Mouse (Mus musculus): ENCODE measurements around the gene Cdk6.
"Not testable (repeated sequence)": the region's sequence is repeated elsewhere in the genome, so short reads cannot be mapped to it uniquely, and the experiment has no call there.

Gene Cdk6

GRCm38 (mm10) chr5:3509503-3509902, 168.2 kb downstream of the Cdk6 start:
- no peak for DNase-seq (ENCODE audit: extremely low spot score)

DNA sequence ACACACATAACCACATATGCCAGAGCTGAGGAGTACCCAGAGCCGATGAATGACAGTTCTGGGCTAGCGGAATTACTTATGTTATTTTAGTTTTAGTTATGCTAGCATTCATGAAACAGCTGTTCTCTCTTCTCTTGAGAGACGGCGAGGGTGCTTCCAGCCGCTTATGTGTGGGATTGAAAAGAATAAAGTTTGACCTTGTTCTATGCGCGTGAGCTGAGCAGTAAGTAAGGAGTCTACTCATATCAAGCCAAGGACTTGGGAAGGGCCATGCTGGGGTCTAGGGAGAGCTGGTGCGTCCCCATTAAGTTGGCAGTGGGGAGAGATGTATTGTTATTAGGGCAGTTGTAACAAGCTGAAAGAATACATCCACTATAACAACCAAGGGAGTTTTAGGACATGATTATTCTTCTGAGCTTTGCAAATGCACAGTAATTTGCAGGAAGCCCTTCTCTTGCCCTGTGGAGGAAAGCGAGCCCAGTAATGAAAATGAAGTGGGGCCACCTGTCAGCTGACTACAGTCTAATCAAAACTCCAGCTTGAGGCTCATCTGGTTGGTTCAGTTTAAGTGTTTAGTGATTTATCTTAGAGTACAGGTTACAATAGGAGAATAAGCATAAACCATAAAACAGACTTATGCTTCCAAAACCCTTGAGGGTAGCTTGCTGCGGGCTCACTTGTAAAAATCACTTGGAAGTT, 170.0 kb downstream of the Cdk6 start:
- no peak for DNase-seq (ENCODE audit: extremely low spot score)

- DNase-seq (ENCODE audit: extremely low spot score) = no peak
These were observed 171.3 kb downstream of the Cdk6 start for GRCm38 (mm10) chr5:3512584-3512983.

GRCm38 (mm10) chr5:3514901-3515311, 173.6 kb downstream of the Cdk6 start:
- DNase-seq (ENCODE audit: extremely low spot score) = no peak

DNA sequence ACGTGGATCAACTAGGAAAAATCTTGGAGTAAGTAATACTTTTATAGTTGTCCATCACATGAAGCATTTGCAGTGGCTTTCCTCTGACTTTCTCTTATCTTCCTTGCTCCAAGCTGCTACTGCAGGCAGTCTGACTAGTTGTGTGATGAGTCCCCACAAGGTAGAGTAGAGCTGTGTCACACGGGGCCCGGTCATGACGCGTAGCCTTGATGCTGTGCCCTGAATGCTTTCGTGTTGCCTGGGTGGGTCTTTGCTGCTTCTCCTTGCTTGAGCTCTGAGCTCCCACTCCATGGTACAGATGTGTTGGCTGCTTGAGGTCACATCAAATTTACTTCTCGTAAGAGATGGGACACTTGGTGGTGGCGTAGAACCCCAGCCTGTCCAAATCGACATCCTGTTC, 174.2 kb downstream of the Cdk6 start:
- no peak for DNase-seq (ENCODE audit: extremely low spot score)

GRCm38 (mm10) chr5:3516481-3517075, 175.3 kb downstream of the Cdk6 start:
- DNase-seq (ENCODE audit: extremely low spot score) = peak; percentile 8

GRCm38 (mm10) chr5:3520493-3521359, 179.4 kb downstream of the Cdk6 start:
- DNase-seq (ENCODE audit: extremely low spot score) = no peak

GRCm38 (mm10) chr5:3521741-3522140, 180.5 kb downstream of the Cdk6 start:
- no peak for DNase-seq (ENCODE audit: extremely low spot score)

GRCm38 (mm10) chr5:3522826-3523225, 181.5 kb downstream of the Cdk6 start:
- DNase-seq (ENCODE audit: extremely low spot score) = no peak

- DNase-seq (ENCODE audit: extremely low spot score) = peak; percentile 35
These were observed 185.9 kb downstream of the Cdk6 start for GRCm38 (mm10) chr5:3527041-3527691.

DNA sequence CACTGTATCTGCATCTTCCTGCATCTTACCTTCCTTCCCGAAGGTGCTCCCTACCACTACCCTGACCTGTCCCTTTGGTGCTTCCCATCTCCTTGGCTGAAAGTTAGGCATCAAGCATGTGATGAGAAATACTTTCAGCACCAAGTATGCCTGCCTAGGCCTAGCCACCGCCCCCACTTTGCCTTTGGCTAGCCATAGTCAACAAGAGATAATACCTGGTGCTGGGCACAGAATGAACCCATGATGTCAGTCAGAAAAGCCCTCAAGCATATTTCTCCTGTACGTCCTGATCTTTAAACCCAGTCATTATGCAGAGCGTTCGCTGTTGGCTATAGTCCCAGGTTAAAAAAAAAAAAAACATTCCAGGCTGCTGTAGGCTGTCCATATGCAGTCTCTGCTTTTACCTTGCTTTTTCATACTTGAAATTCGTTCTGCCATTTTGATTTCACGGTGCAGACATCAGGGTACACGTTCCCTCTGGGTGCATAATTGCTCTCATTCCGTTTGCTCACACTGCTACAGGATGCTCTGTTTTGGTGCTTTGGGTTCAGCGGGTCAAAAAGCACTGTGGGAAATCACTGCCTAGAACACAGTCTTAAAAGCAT, 188.4 kb downstream of the Cdk6 start:
- no peak for DNase-seq (ENCODE audit: extremely low spot score)

- not testable (repeated sequence) for DNase-seq (ENCODE audit: extremely low spot score)
These were observed 190.8 kb downstream of the Cdk6 start for GRCm38 (mm10) chr5:3532048-3532447.

DNA sequence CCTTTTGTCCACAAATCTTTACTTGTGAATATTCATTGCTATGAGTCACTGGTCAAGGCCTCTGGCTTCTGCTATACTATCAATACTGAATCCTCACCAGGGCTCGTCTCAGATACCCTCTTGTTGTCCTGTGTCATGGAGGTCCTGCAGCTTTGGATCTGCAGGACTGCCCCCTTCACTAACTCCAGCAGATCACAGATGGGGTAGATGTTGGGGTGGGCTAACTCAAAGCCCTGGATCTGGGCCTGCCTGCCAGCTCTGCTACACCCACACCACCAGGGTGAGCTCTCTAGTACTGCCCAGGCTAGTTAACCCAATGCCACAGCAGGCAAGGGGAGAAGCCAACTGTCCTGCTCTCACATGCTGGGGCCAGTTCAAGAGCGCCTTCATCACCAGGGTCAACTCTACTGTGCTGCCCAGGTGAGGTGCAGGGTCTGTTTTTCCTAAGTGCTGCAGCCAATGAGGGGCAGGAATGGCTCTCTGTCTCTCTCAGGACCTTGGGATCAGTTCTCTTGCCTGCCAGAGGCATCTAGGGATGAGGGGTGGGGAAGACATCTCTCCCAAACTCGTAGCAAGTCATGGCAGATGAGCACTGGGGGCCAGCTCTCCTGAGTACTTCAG, 195.4 kb downstream of the Cdk6 start:
- no peak for DNase-seq (ENCODE audit: extremely low spot score)

GRCm38 (mm10) chr5:3538505-3539472, 197.5 kb downstream of the Cdk6 start:
- no peak for DNase-seq (ENCODE audit: extremely low spot score)

DNA sequence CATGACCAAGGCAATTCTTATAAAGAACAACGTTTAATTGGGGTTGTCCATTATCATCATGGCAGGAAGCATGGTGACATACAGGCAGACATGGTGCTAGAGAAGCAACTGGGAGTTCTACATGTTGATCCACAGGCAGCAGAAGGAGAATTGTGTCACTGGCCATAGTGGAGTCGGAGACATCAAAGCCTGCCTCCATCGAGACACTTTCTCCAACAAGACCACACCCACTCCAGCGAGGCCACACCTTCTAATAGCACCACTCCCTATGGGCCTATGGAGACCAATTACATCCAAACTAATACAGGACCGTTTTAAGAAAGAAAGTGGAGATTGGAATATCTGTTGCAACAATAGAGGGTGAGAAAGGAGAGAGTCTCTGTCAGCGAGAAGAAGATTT, 200.6 kb downstream of the Cdk6 start:
- DNase-seq (ENCODE audit: extremely low spot score) = no peak

DNA sequence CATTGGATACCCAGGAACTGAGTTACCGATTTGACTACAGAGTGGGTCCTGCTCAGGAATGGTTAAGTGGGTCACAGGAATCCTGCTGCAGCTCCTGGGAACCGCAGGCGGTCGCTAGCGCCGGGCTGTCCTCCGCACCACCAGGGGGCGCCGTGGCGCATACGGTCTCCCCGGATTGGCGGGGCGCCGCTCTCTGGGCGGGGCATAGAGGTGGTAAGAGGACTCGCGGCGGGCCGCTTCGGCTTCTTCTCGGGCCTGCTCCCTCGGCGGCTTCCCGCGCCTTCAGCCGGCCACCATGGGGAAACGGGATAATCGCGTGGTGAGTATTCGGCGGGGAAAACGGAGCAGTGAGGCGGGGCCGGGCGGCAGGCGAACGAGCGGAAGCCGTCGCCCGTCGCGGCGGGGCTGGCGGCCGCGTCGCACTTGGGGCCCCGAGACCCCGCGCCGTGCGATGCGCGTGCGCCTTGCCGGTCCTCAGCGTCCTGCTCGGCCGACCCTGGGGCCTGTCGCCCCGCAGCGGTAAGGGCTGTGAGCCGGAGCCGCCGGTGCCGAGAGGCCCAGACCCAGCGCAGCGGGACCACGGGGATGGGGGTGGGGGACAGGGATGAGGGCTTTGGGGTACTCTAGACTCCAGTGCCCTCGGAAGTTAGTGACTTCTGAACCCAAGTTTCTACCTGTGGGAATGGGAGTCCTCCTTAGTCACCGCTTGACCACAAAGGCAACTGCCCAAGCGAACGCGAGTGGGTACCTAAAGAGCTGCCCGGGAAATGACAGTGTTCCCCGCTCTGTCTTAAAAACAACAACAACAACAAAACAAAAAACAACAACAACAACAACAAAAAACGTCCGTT, 202.6 kb downstream of the Cdk6 start, which contains the start of gene Fam133b:
Gene Fam133b (plus strand): TSS at position 205 of the 851 bp plus-strand sequence.
- DNase-seq (ENCODE audit: extremely low spot score) = peak; percentile 97

DNA sequence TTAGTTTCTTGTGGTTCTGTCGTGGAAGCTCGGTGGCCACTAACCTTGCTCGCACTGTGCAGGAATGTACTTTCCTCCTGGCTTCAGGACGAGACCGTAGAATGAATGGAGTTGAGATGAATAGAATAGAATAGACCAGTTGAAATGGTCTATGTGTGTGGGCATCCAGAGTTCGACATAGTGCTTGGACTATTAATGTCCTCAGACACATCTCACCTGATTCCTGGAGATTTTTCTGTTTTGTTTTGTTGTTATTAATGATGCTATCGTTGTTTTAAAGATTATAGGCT, 203.1 kb downstream of the Cdk6 start:
- DNase-seq (ENCODE audit: extremely low spot score) = no peak

GRCm38 (mm10) chr5:3546226-3546625, 204.9 kb downstream of the Cdk6 start:
- no peak for DNase-seq (ENCODE audit: extremely low spot score)

- DNase-seq (ENCODE audit: extremely low spot score) = no peak
These were observed 210.2 kb downstream of the Cdk6 start for GRCm38 (mm10) chr5:3551481-3551880.
